Mouse (Mus musculus) left cerebral cortex, postnatal 4 days (tissue): ENCODE measurements around the gene Myl7. TPM values are rescaled to one million over a fixed set of nuclear protein-coding genes. Genes with fewer than 3 reads are reported as not detected.
"Not testable (repeated sequence)": the region's sequence is repeated elsewhere in the genome, so short reads cannot be mapped to it uniquely, and the experiment has no call there.

Source experiments
- DNase-seq: peaks from one replicate; pipeline ENCODE4 v3.0.0-alpha.2; 2022
- intact Hi-C: fragments of 180-260 bp; cut with DNase I; formaldehyde crosslinking; loops from one replicate; pipeline ENCODE4 v1.15.1; 2025
- total RNA-seq, 2 experiments: library from RNA; stranded (reverse); gene quantifications; 2 replicates each; pipeline ENCODE4 v1.2.3; 2021

Gene Myl7
- total RNA-seq, 2 experiments from 2014 or later: not detected

DNA sequence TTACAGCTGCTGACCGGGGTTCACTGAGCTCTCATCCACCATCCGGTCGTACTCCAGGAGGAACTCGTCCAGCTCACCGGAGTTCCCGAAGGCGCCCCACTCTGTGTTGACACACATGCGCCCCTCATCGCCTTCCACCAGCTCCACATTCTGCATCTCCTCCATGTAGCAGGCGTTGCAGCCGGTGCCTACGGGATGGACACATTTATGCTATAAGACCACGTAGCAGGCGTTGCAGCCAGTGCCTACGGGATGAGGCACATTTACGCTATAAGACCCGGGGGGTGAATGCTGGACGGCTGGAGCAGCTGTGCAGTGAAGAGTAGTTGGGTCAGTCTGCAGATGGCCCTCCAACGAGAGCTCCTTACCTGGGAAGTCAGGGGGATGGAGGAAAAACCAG, 5.8 kb upstream of the Myl7 start:
- intact Hi-C loops: no loop called here
- DNase-seq: no peak

DNA sequence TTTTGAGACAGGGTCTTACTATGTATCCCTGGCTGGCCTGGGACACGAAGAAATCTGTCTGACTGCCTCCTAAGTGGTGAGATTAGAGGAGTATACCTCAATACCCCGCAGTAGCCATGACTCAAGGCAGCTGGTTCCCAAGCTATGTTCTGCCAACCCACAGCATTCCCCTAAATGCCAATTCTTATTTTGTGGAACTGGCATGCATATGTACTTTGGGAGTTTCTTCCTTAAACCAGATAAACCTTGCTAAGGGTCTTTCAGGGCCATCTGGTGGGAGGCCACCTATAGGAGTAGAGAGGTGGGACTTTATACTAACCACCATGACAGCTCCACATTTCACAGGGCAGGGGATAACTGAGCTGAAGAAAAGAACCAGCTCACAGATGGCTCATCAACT, 5.3 kb upstream of the Myl7 start:
- no peak for DNase-seq
- intact Hi-C loops: no loop called here

DNA sequence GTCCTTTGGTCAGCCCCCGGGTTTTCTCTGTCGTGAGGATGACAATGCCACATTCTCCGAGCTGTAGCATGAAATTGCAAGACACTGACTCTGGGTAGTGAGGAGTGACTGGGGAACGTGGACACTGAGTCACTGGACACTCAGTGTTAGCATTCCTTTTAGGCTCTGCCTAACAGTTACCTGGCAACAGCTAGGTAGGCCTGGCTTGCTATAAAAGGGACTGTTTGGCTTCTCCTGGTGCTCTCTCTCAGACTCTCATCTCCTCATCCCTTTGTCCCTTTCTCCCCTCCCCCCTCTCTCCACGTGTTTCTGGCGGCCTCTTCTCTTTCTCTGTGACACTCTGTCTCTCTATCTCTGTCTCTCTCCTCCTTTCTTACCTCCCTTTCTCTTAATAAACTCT, 3.8 kb upstream of the Myl7 start:
- DNase-seq: no peak
- intact Hi-C loops: no loop called here

DNA sequence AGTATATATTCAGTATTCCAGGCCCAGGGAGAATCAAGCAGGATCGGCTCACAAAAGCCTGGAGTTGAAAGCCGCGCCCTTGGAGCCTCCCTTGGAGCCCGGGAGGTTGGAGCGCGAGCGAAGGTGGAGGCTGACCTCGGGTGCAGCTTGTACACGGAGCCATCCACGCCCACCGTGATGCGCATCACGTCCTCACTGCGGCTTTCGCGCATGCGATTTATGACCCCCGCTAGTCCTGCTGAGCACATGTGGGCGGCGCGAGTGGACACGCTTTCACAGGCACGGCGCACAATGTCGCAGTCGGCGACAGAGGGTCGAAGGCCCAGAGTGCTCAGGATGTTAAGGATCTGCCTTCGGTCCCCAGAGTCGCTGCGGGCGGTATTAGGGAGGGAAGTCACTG, 3.4 kb upstream of the Myl7 start:
- DNase-seq: peak; percentile 71
- intact Hi-C loops: no loop called here

DNA sequence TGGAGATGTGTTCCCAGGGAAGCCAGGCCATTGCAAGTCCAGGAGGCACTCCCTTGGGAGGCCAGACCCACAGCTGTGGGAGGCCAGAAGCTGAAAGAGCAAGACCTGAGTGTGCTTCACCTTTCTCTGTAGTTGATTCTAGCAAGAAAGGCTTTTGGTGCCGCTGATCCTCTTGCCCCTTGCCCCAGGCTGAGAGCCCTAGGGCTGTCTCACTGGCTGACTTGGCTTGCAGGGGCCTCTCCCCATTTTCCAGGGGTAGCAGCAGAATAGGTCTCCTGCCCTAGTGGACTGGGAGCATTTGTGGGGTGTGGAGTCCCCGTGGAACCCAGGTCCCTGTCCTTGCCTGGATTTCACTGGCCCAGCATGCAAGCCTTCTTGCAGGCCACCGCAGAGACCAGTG, 2.7 kb upstream of the Myl7 start:
- no peak for DNase-seq
- intact Hi-C loops: no loop called here

DNA sequence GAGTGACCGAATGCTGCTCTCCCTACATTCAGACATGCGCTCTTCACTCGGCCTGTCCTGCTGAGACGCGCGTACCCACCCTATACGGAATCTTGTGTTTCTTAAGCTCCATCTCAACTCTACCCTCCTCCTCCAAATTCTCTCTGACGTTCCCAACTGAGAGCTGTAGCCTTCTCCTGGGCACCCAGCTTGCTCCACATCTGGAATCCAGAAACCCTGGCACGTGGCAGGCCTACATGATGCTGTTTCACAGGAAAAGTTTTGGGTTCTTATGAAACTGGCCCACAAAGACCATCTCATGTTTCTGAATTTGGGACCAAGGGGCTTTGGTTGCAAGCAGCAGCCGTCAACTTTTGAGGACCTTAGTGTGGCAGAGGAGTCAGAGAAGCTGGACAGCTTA, 704 bp upstream of the Myl7 start:
- no peak for DNase-seq
- intact Hi-C loops: no loop called here

DNA sequence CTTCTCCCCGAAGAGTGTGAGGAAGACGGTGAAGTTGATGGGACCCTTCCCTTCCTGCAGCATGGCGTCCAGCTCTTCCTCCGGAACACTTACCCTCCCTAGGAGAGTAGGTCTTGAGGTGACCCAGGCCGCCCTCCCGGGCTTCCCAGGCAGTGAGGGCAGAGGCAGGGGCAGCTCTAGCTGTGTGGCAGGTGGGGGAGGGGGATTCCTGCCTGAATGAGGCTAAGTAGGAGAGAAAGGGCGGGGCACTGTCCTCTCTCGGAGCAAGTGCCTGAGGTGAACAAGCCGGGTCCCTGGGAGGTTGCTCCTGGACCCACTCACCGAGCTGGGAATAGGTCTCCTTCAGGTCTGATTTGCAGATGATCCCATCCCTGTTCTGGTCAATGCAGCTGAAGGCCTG, 743 bp downstream of the Myl7 start:
- intact Hi-C loops: no loop called here
- no peak for DNase-seq

DNA sequence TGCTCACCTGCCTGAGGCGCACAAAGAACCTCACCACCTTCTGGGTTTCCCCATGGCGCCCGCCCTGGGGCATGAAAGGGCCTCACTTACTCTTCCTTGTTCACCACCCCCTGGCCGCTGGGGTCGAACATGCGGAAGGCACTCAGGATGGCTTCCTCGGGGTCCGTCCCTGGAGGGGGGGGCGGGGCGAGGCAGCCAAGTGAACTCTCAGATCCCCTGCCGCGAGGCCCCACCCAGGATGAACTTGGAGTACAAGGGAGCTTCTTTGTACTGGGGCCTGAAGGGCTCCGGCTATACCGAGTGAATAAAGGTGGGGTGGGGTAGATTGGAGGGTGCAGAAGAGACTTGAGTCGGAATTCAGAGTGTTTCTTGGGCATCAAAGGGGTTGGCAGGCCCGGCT, 1.4 kb downstream of the Myl7 start:
- intact Hi-C loops: no loop called here
- no peak for DNase-seq

GRCm38 (mm10) chr11:5893807-5894206, 4.8 kb downstream of the Myl7 start:
- DNase-seq: no peak
- intact Hi-C loops: no loop called here

GRCm38 (mm10) chr11:5892810-5893368, 5.7 kb downstream of the Myl7 start:
- intact Hi-C loops: no loop called here
- DNase-seq: no peak

GRCm38 (mm10) chr11:5892151-5892591, 6.4 kb downstream of the Myl7 start:
- intact Hi-C loops: no loop called here
- DNase-seq: peak; percentile 59

GRCm38 (mm10) chr11:5888563-5888962, 10.0 kb downstream of the Myl7 start:
- intact Hi-C loops: loop anchor here (10.0 kb wide), 1 partner anchor 66 kb away; the partner anchor contains the start of genes Gck and Ykt6
- not testable (repeated sequence) for DNase-seq

- DNase-seq: no peak
- intact Hi-C loops: loop anchor here (10.0 kb wide), 1 partner anchor 68 kb away; the partner anchor contains the start of genes Gck and Ykt6
Observed at GRCm38 (mm10) chr11:5887250-5887649, 11.3 kb downstream of the Myl7 start.

DNA sequence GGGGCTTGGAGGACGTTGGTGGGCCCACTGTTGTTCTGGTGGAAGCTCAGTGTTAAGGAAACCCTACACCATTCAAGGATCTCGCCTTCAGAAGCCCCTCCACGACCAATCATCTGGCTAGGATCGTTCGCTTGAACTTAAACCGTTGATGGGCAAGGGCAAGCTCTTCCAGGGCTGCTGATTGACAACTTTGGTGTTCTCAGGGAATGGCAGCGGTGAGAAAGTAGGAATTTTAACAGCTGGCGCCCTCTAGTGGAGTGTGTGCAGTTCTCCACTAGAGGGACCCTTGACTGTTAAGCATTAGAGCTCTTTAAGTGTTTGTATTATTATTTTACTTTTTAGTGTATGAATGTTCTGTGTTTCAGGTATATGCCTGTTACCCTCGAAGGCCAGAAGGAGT, 12.4 kb downstream of the Myl7 start:
- intact Hi-C loops: loop anchor here (10.0 kb wide), 1 partner anchor 69 kb away; the partner anchor contains the start of genes Gck and Ykt6
- DNase-seq: peak; percentile 70

DNA sequence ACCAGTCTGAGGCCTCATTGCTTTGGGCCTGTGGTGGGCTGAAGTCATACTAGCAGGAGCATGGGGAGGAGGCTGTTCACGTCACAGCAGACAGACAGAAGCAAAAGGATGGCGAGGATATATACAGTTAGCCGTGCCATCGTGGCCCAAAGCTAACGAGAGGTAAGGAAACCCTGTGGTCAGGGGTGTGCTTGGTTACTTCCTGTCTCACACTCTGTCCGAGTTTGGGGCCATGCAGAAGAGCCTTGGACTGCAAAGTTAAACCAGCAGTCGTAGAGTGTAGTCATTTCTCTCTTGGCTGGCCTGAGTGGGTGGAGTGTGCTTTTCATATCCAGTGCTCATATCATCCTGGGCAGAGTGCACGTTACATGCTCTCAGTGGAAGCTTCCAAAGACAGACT, 16.1 kb downstream of the Myl7 start:
- intact Hi-C loops: loop anchor here (10.0 kb wide), 1 partner anchor 72 kb away; the partner anchor contains the start of genes Gck and Ykt6
- no peak for DNase-seq

DNA sequence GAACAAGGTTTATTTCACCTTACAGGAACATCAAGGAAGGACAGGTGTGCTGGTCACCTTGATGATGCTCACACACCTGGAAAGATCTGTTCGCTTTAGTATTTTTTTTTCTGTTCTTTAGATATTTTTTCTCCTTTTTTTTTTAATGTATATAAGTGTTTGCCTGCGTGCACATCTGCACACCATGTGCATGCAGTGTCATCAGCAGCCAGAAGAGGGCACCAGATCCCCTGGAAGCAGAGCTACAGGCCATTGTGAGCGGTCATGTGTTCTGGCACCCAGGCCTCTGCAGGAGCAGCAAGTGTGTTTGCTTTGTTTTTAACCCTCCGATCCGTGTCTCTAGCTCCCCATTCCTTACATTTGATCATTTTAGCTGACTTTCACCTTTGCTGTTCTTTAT, 18.7 kb downstream of the Myl7 start:
- peak; percentile 81 for DNase-seq
- intact Hi-C loops: loop anchor here (10.0 kb wide), 1 partner anchor 75 kb away; the partner anchor contains the start of genes Gck and Ykt6

- no peak for DNase-seq
- intact Hi-C loops: no loop called here
Observed at GRCm38 (mm10) chr11:5878661-5879060, 19.9 kb downstream of the Myl7 start.

- peak; percentile 98 for DNase-seq
- intact Hi-C loops: no loop called here
Observed at GRCm38 (mm10) chr11:5877921-5878526, 20.6 kb downstream of the Myl7 start, which contains the start of gene Pold2. Pold2 (minus strand) TSS chr11:5878292.

- intact Hi-C loops: no loop called here
- DNase-seq: no peak
Observed at GRCm38 (mm10) chr11:5877421-5877820, 21.2 kb downstream of the Myl7 start.

DNA sequence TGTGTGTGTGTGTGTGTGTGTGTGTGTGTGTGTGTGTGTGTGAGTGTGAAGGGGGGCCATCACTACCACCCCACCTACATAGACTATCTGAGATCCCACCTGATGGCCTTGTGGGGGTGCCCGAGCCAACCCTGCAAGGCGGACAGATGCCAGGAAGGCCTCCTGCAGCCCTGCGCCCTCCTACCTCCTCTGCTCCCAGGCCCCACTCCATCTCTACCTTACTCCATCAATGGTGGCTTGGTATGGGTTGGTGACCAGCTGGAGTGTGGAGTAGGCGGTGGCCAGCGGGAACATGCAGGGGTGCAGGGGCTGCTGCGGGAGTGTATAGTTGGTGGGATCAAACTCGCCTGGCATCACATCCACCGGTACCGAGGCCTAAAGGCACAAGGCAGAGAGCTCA, 25.4 kb downstream of the Myl7 start:
- intact Hi-C loops: no loop called here
- DNase-seq: no peak

GRCm38 (mm10) chr11:5872707-5873106, 25.9 kb downstream of the Myl7 start:
- no peak for DNase-seq
- intact Hi-C loops: no loop called here

DNA sequence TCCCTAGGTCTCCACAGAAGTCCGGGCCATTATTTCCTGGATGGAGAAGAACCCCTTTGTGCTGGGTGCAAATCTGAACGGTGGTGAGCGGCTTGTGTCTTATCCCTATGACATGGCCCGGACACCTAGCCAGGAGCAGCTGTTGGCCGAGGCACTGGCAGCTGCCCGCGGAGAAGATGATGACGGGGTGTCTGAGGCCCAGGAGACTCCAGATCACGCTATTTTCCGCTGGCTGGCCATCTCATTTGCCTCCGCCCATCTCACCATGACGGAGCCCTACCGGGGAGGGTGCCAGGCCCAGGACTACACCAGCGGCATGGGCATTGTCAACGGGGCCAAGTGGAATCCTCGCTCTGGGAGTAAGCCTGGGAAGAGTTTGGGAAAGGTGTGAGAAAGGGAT, 28.5 kb downstream of the Myl7 start:
- intact Hi-C loops: no loop called here
- no peak for DNase-seq
